Mouse (Mus musculus): ENCODE results near the gene Epb41l4b.

- TF ChIP-seq MAX (IDR thresholded peaks at IDR 0.05; ENCODE audit: low read length): no peak
- TF ChIP-seq RCOR1 (conservative IDR thresholded peaks at IDR 0.05; ENCODE audit: low read depth, low read length): no peak
- TF ChIP-seq SMC3 (IDR thresholded peaks at IDR 0.05; ENCODE audit: low read depth, low read length): no peak
- no peak for TF ChIP-seq ELF1 (IDR thresholded peaks at IDR 0.05; ENCODE audit: low read depth, low read length)
- no peak for TF ChIP-seq MXI1 (IDR thresholded peaks at IDR 0.05; ENCODE audit: low read depth, low read length)
- no peak for TF ChIP-seq POLR2A (IDR thresholded peaks at IDR 0.05; ENCODE audit: low read depth, low read length)
- TF ChIP-seq CTCF (conservative IDR thresholded peaks at IDR 0.05 in 1 of 2, IDR thresholded peaks at IDR 0.05 in 1 of 2; ENCODE audit: low read depth in 2 of 2, low read length in 2 of 2): no peak
- TF ChIP-seq KAT2A (IDR thresholded peaks at IDR 0.05; ENCODE audit: insufficient replicate concordance, low read length): no peak
- TF ChIP-seq NELFE (IDR thresholded peaks at IDR 0.05; ENCODE audit: low read depth, low read length): no peak
- no peak for TF ChIP-seq NRF1 (IDR thresholded peaks at IDR 0.05; ENCODE audit: low read depth, low read length)
- no peak for TF ChIP-seq ZMIZ1 (IDR thresholded peaks at IDR 0.05; ENCODE audit: low read depth, low read length)
- no peak for TF ChIP-seq PAX5 (IDR thresholded peaks at IDR 0.05; ENCODE audit: low read length)
- no peak for TF ChIP-seq MAFK (IDR thresholded peaks at IDR 0.05; ENCODE audit: insufficient replicate concordance, low read length)
These were observed 72.6 kb downstream of the Epb41l4b start for GRCm38 (mm10) chr4:57070640-57071039.

Data from CH12.LX (cell line).